Mouse (Mus musculus) embryonic facial prominence, embryonic 13.5 days (tissue): Measurements from ENCODE around the gene Celf2. TPM values are rescaled to one million over a fixed set of nuclear protein-coding genes. Genes with fewer than 3 reads are reported as not detected.

ENCODE experiments used
- ATAC-seq: fragments of 200-750 bp; cut with Nextera tagmentation; 2 replicates; pipeline ENCODE4 v1.8.0; 2017; ENCODE audit warnings: low read depth; ENCODE audit not compliant: insufficient number of reproducible peaks, insufficient read depth, low FRiP score, low TSS enrichment
- H3K27ac ChIP-seq: fragments of 300-500 bp; sonication (generic); 2 replicates; pipeline ENCODE4 v1.5.1; 2015; ENCODE audit warnings: moderate library complexity, mild to moderate bottlenecking, inconsistent platforms
- H3K27me3 ChIP-seq: fragments of 300-500 bp; sonication (generic); 2 replicates; pipeline ENCODE4 v1.6.1; 2015; ENCODE audit warnings: mild to moderate bottlenecking, inconsistent platforms
- H3K36me3 ChIP-seq: fragments of 300-500 bp; sonication (generic); 2 replicates; pipeline ENCODE4 v1.6.1; 2015; ENCODE audit warnings: mild to moderate bottlenecking, inconsistent platforms
- H3K4me1 ChIP-seq: fragments of 300-500 bp; sonication (generic); 2 replicates; pipeline ENCODE4 v1.6.1; 2015; ENCODE audit warnings: inconsistent platforms
- H3K4me2 ChIP-seq: fragments of 300-500 bp; sonication (generic); 2 replicates; pipeline ENCODE4 v1.6.1; 2015; ENCODE audit warnings: moderate library complexity, mild to moderate bottlenecking, inconsistent platforms
- H3K4me3 ChIP-seq: fragments of 300-500 bp; sonication (generic); 2 replicates; pipeline ENCODE4 v1.5.1; 2015; ENCODE audit warnings: mild to moderate bottlenecking, inconsistent platforms
- H3K9ac ChIP-seq: fragments of 300-500 bp; sonication (generic); 2 replicates; pipeline ENCODE4 v1.6.1; 2015; ENCODE audit warnings: mild to moderate bottlenecking, inconsistent platforms
- H3K9me3 ChIP-seq: fragments of 300-500 bp; sonication (generic); 2 replicates; pipeline ENCODE4 v1.6.1; 2016; ENCODE audit warnings: inconsistent platforms
- WGBS: fragments of 180-500 bp; shearing (Covaris S2); methylation state at CpG from one replicate; pipeline ENCODE4 v1.1.7; 2015; ENCODE audit warnings: mixed read lengths; 5-methylcytosine and 5-hydroxymethylcytosine counted together
- polyA plus RNA-seq: library from polyadenylated mRNA; unstranded; fragments of >200 nt; fragmentation: Nextera tagmentation; extraction: Ambion mirVana; gene quantifications from 2 replicates; pipeline ENCODE4 v1.2.1, GENCODE M21; 2015

Celf2 gene
- polyA plus RNA-seq, 1 experiment from 2014 or later, result 43.6 TPM

GRCm38 (mm10) chr2:7259616-7260015, 249.7 kb downstream of the Celf2 start:
- no peaks in the 10 kb centered on the region for H3K9me3 ChIP-seq
- no peaks in the 10 kb centered on the region for H3K27me3 ChIP-seq
- no peak overlapping the region for H3K4me2 ChIP-seq
- no peaks in the 10 kb centered on the region for H3K4me1 ChIP-seq
- H3K4me3 ChIP-seq, result no peak overlapping the region
- 86% methylated on average over 4 of the region's 4 CpGs for WGBS
- no peak overlapping the region for H3K9ac ChIP-seq
- H3K27ac ChIP-seq, result no peak overlapping the region
- ATAC-seq, result no peak
- H3K36me3 ChIP-seq, result no peaks in the 10 kb centered on the region

DNA sequence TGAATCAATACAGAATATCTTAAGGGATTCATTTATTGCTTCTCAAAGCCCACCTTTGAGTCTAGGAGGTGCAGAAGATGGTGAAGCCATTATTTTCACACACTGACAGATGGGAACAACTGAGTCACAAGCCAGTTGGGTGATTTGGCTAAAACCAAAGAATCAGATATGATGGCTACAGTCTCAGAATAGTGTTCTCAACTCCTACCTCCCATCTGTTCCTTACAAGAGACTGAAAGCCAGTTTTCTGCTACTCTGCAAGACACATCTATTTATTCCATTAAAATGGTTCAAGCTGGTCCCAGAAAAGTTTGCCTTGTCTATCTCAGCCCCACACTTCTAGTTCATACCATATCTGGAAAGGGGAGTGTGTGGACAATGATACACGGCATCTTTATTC, 253.3 kb downstream of the Celf2 start:
- no peaks in the 10 kb centered on the region for H3K36me3 ChIP-seq
- H3K27me3 ChIP-seq, result no peaks in the 10 kb centered on the region
- no peak overlapping the region for H3K4me3 ChIP-seq
- no peak overlapping the region for H3K4me2 ChIP-seq
- no peak for ATAC-seq
- WGBS, result 89% methylated on average over 1 of the region's 1 CpGs
- H3K4me1 ChIP-seq, result no peaks in the 10 kb centered on the region
- no peaks in the 10 kb centered on the region for H3K9me3 ChIP-seq
- H3K27ac ChIP-seq, result no peak overlapping the region
- no peak overlapping the region for H3K9ac ChIP-seq

GRCm38 (mm10) chr2:7255386-7255785, 254.0 kb downstream of the Celf2 start:
- ATAC-seq, result no peak
- WGBS, result 67% methylated on average over 3 of the region's 3 CpGs
- H3K4me2 ChIP-seq, result no peak overlapping the region

GRCm38 (mm10) chr2:7250314-7250713, 259.0 kb downstream of the Celf2 start:
- Histone ChIP-seq H3K4me2 (no peak overlapping the region), H3K27me3 (no peaks in the 10 kb centered on the region), H3K4me1 (peaks cover 7% of the 10 kb centered on the region; the same call in 1 of the 2 replicates), H3K9ac (no peak overlapping the region), H3K4me3 (no peak overlapping the region), H3K36me3 (no peaks in the 10 kb centered on the region), H3K27ac (no peak overlapping the region), H3K9me3 (no peaks in the 10 kb centered on the region)
- no peak for ATAC-seq
- 86% methylated on average over 2 of the region's 2 CpGs for WGBS

More at GRCm38 (mm10) chr2:7255386-7255785, 254.0 kb downstream of the Celf2 start:
- Histone ChIP-seq H3K27ac (no peak overlapping the region), H3K4me3 (no peak overlapping the region), H3K9me3 (no peaks in the 10 kb centered on the region), H3K4me1 (no peaks in the 10 kb centered on the region), H3K27me3 (no peaks in the 10 kb centered on the region), H3K36me3 (no peaks in the 10 kb centered on the region), H3K9ac (no peak overlapping the region)

DNA sequence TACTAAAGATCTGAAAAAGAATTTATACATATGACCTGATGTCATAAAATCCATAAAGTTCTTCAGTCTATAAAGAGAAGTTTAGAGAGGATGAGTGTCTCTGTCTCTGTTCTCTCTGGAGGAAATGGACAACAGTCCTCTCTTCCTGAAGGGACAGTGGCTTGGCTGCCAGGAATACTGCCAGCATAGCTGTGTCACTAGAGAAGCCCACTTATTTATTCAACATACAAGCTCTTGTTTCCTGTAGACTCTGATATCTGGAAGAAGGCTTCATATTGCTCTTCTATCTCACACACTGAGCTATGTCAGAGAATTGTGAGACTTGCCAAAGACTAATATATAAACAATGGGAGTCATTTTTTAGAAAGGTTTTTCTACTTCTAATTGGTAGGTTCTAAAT, 260.4 kb downstream of the Celf2 start:
- H3K4me2 ChIP-seq, result no peak overlapping the region
- no peak for ATAC-seq
- H3K27ac ChIP-seq, result no peak overlapping the region
- H3K4me3 ChIP-seq, result no peak overlapping the region
- H3K9me3 ChIP-seq, result no peaks in the 10 kb centered on the region
- H3K4me1 ChIP-seq, result peaks cover 7% of the 10 kb centered on the region; the same call in 1 of the 2 replicates
- H3K36me3 ChIP-seq, result no peaks in the 10 kb centered on the region
- H3K9ac ChIP-seq, result no peak overlapping the region
- H3K27me3 ChIP-seq, result no peaks in the 10 kb centered on the region

GRCm38 (mm10) chr2:7245958-7246774, 263.2 kb downstream of the Celf2 start:
- H3K4me2 ChIP-seq, result no peak overlapping the region
- ATAC-seq, result no peak
- H3K36me3 ChIP-seq, result no peaks in the 10 kb centered on the region
- H3K4me1 ChIP-seq, result peaks cover 7% of the 10 kb centered on the region; the same call in 1 of the 2 replicates
- H3K27ac ChIP-seq, result no peak overlapping the region
- H3K4me3 ChIP-seq, result no peak overlapping the region
- WGBS, result 25% methylated on average over 4 of the region's 4 CpGs
- no peak overlapping the region for H3K9ac ChIP-seq
- no peaks in the 10 kb centered on the region for H3K27me3 ChIP-seq
- H3K9me3 ChIP-seq, result no peaks in the 10 kb centered on the region

GRCm38 (mm10) chr2:7242139-7242538, 267.2 kb downstream of the Celf2 start:
- Histone ChIP-seq H3K4me3 (no peak overlapping the region), H3K9me3 (no peaks in the 10 kb centered on the region), H3K4me1 (peaks cover 7% of the 10 kb centered on the region; the same call in 1 of the 2 replicates), H3K36me3 (no peaks in the 10 kb centered on the region), H3K4me2 (no peak overlapping the region), H3K27me3 (no peaks in the 10 kb centered on the region), H3K9ac (no peak overlapping the region), H3K27ac (no peak overlapping the region)
- WGBS, result 83% methylated on average over 1 of the region's 1 CpGs
- ATAC-seq, result no peak

- Histone ChIP-seq H3K9me3 (no peaks in the 10 kb centered on the region), H3K27me3 (no peaks in the 10 kb centered on the region), H3K4me3 (no peak overlapping the region), H3K4me2 (no peak overlapping the region), H3K4me1 (peaks cover 6% of the 10 kb centered on the region; the same call in 1 of the 2 replicates), H3K27ac (no peak overlapping the region), H3K9ac (no peak overlapping the region), H3K36me3 (no peaks in the 10 kb centered on the region)
- no peak for ATAC-seq
- 78% methylated on average over 4 of the region's 4 CpGs for WGBS
These were observed 267.8 kb downstream of the Celf2 start for GRCm38 (mm10) chr2:7241523-7241941.

DNA sequence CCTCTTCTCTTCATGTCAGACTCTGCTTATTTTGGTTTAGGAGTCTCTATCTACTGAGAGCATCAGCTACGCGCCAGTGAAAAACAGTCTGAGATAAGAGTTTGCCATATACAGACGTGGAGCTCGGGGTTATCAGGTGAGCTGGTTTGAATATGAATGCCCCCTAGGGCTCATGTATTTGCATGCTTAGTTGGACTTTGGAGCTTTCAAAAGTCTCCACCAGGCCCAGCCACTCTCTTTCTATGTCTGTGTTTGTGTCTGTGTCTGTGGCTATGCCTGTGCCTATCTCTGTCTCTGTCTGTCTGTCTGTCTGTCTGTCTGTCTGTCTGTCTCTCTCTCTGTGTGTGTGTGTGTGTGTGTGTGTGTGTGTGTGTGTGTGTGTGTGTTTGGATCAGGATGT, 272.1 kb downstream of the Celf2 start:
- Histone ChIP-seq H3K27ac (no peak overlapping the region), H3K4me1 (no peaks in the 10 kb centered on the region), H3K9ac (no peak overlapping the region), H3K4me2 (no peak overlapping the region), H3K27me3 (no peaks in the 10 kb centered on the region), H3K36me3 (no peaks in the 10 kb centered on the region), H3K4me3 (no peak overlapping the region), H3K9me3 (no peaks in the 10 kb centered on the region)
- WGBS, result 86% methylated on average over 4 of the region's 4 CpGs
- no peak for ATAC-seq

GRCm38 (mm10) chr2:7236452-7236851, 272.9 kb downstream of the Celf2 start:
- 86% methylated on average over 3 of the region's 3 CpGs for WGBS
- Histone ChIP-seq H3K27me3 (no peaks in the 10 kb centered on the region), H3K4me3 (no peak overlapping the region), H3K9ac (no peak overlapping the region), H3K4me1 (no peaks in the 10 kb centered on the region), H3K9me3 (no peaks in the 10 kb centered on the region), H3K36me3 (no peaks in the 10 kb centered on the region), H3K4me2 (no peak overlapping the region), H3K27ac (no peak overlapping the region)
- ATAC-seq, result no peak

DNA sequence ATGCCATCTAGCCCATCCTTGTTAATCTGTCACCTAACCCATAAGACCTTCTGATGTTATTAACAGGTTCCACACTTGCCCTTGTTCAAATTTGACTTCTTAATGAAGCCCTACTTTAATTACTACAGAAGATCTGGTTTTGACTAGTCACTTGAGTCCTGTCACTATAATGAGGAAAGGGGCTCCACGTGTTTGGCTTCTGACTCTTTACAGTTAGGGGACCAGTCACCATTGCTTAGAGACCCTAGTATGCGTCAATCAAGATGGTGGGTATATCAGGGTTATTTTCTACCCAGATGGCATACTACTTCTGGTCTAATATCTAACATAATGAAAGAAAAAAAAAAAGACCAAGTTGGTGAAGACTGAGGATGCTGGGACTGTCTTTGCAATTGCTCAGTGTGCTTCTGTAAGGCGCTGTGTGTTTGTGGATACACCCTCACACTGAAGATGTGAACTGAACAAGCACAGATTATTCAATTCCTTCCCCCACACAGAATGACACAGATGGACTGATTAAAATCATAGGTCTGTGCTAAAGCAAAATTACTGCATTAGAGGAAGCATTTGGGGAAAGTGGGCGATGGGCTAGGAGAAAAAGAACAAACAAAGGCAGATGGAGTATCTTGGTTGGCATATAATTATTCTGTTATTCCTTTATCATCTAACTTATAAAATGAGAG, 274.2 kb downstream of the Celf2 start:
- no peaks in the 10 kb centered on the region for H3K9me3 ChIP-seq
- no peaks in the 10 kb centered on the region for H3K4me1 ChIP-seq
- no peak overlapping the region for H3K4me2 ChIP-seq
- no peaks in the 10 kb centered on the region for H3K27me3 ChIP-seq
- H3K27ac ChIP-seq, result no peak overlapping the region
- H3K9ac ChIP-seq, result no peak overlapping the region
- H3K4me3 ChIP-seq, result no peak overlapping the region
- no peaks in the 10 kb centered on the region for H3K36me3 ChIP-seq
- no peak for ATAC-seq
- WGBS, result 88% methylated on average over 4 of the region's 4 CpGs

DNA sequence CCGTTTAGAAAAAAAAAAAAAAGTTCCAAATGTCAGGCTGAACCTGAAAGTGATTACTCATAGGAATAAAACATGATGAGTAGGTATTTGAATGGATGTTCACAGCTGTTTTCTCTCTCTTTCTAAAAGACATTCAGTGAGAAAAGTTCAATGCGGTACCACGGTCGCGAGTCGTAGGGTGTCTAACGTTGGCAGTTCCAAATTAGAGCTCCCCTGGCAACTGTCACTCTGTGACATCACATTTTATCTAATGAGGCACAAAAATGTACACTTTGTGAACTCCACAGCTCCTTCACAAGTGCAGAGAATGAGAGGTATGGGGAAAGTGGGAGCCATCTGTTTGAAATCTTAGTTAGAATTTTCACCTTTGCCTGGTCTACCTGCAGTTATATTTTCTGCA, 274.8 kb downstream of the Celf2 start:
- no peak overlapping the region for H3K4me2 ChIP-seq
- no peak overlapping the region for H3K4me3 ChIP-seq
- H3K9me3 ChIP-seq, result no peaks in the 10 kb centered on the region
- 84% methylated on average over 7 of the region's 7 CpGs for WGBS
- ATAC-seq, result no peak
- H3K27me3 ChIP-seq, result no peaks in the 10 kb centered on the region
- H3K4me1 ChIP-seq, result no peaks in the 10 kb centered on the region
- H3K9ac ChIP-seq, result no peak overlapping the region
- H3K36me3 ChIP-seq, result no peaks in the 10 kb centered on the region
- no peak overlapping the region for H3K27ac ChIP-seq
